Mouse (Mus musculus): Measurements from ENCODE around the gene 4933428M09Rik.

DNA sequence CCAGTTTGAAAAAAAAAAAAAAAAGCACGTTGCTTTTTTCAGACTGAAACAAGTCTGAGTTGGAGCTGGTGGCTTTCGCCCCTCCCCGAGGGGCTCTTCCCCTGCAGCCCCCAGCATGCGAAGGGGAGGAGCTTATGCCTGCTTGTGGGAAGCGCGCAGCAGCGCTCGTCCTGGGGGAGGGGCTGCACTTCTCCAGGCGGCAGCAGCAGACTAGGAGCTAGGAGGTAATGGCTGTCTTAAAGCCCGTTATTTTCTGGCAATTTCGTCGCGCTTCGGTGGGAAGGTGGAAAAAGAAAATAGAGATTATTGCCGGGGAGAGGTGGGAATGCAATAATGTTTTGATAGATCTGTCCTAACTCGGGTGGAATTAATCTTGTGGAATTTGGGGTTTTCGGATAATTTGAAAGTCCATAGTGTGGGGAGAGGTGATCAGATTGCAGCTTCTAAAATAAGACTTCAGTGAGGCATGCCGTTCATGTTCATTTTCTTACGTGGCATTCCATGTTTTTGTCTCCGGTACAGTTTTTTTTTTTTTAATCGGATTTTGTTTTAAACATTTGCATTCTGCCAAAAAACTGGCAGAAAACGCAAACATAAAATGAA is 38.1 kb downstream of the 4933428M09Rik start:
- no peak for TF ChIP-seq CTCF (IDR thresholded peaks at IDR 0.05; ENCODE audit: low read depth)
- TF ChIP-seq EP300 (IDR thresholded peaks at IDR 0.05; ENCODE audit: low read depth) = no peak

Data from liver, embryonic 14.5 days (tissue).